9 mouse cellular contexts compared by ENCODE assay signal in the genomic region with DNA sequence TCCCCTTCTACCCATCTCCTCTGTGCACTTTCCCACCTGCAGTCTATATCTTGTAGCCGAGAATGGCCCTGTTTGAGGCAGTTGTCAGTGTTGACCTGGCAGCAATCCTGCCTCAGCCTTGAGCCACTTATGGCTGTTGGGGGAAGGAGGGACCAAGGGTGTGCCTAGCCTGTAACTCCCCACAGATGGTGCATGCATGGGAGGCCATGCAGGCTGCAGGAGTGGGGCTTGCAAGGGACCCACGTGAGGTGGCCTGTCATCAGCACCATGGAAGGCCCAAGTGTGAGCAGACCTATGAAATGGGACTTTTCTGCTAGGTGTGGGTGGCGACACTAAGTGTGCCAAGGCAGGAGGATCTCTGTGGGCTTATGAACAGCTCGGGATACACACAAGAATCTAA. TPM values are rescaled to one million over a fixed set of nuclear protein-coding genes. Genes with fewer than 3 reads are reported as not detected.
DNase-seq lines count a peak whose midpoint lies in the region; ATAC-seq and TF ChIP-seq lines count a peak whose summit lies in the region.
"Had no signal": no experiment of that assay in that cellular context is flagged by ENCODE, and none has a peak within 500 bp of the region (broad histone marks: within the 10 kb centered on the region; RNA-seq: fewer than 3 reads in every experiment).

No protein-coding gene starts in this region.

- no peaks in the 10 kb centered on the region for H3K27me3 ChIP-seq in heart, embryonic 16.5 days (ENCODE audit: control insufficient read depth, insufficient read depth, low read length)
- peaks cover 35% of the 10 kb centered on the region for H3K27me3 ChIP-seq in embryonic facial prominence, embryonic 12.5 days
- peaks cover 26% of the 10 kb centered on the region for H3K27me3 ChIP-seq in limb, embryonic 14.5 days (ENCODE audit: control insufficient read depth, insufficient read depth, low read length)

- DNase-seq in heart, postnatal 25 days (ENCODE audit: low spot score), result no peak
- peak; percentile 21 for DNase-seq in 416B (ENCODE audit: low read depth)
- DNase-seq in limb, embryonic 14.5 days (ENCODE audit: low spot score), result no peak
- no peak for DNase-seq in B cell, adult 2 months
- DNase-seq in thymus, adult 18-20 months, result no peak
- no peak for DNase-seq in gastrocnemius, postnatal 10 days

- peak overlapping the region; percentile 68; the same call in 1 of the 2 replicates for H3K4me2 ChIP-seq in heart, embryonic 16.5 days (ENCODE audit: low read depth, low read length)
- peak overlapping the region; percentile 49; the same call in 1 of the 2 replicates for H3K4me2 ChIP-seq in embryonic facial prominence, embryonic 12.5 days (replicated peaks)
- 0 out of 2 replicates have a peak overlapping the region, but pooled peaks have one; percentile 56 for H3K4me2 ChIP-seq in limb, embryonic 14.5 days (replicated peaks; ENCODE audit: low read depth, low read length, severe bottlenecking)

- H3K4me3 ChIP-seq in heart, embryonic 16.5 days (ENCODE audit: low read length), result no peak overlapping the region
- H3K4me3 ChIP-seq in embryonic facial prominence, embryonic 12.5 days, result peak overlapping the region; percentile 25
- peak overlapping the region; percentile 30 for H3K4me3 ChIP-seq in limb, embryonic 14.5 days (replicated peaks; ENCODE audit: low read length)

- no peaks in the 10 kb centered on the region for H3K9me3 ChIP-seq in heart, embryonic 16.5 days (replicated peaks; ENCODE audit: control insufficient read depth, low read length)
- no peaks in the 10 kb centered on the region for H3K9me3 ChIP-seq in embryonic facial prominence, embryonic 12.5 days
- H3K9me3 ChIP-seq in limb, embryonic 14.5 days (ENCODE audit: control insufficient read depth, low read length), result no peaks in the 10 kb centered on the region
- H3K9me3 ChIP-seq: G1E had no signal

- H3K9ac ChIP-seq in heart, embryonic 16.5 days (ENCODE audit: low read length), result peak overlapping the region; percentile 70; the same call in 1 of the 2 replicates
- H3K9ac ChIP-seq in embryonic facial prominence, embryonic 12.5 days, result no peak overlapping the region
- no peak overlapping the region for H3K9ac ChIP-seq in limb, embryonic 14.5 days (ENCODE audit: low read depth, low read length, severe bottlenecking)

- peaks cover 41% of the 10 kb centered on the region for H3K36me3 ChIP-seq in heart, embryonic 16.5 days (ENCODE audit: control insufficient read depth, insufficient read depth)
- H3K36me3 ChIP-seq in embryonic facial prominence, embryonic 12.5 days, result peaks cover 50% of the 10 kb centered on the region
- peaks cover 51% of the 10 kb centered on the region for H3K36me3 ChIP-seq in limb, embryonic 14.5 days (ENCODE audit: control insufficient read depth, insufficient read depth, low read length)

- intact Hi-C loops in heart, postnatal 25 days (cut with DNase I), result no loop called here

- TF ChIP-seq POLR2A in limb, embryonic 14.5 days (IDR thresholded peaks at IDR 0.05; ENCODE audit: borderline replicate concordance, extremely low read depth, insufficient read depth, insufficient read length), result no peak

- peaks cover 37% of the 10 kb centered on the region for H3K4me1 ChIP-seq in heart, embryonic 16.5 days (ENCODE audit: control insufficient read depth, insufficient read depth, low read length)
- H3K4me1 ChIP-seq in embryonic facial prominence, embryonic 12.5 days, result peaks cover 30% of the 10 kb centered on the region
- peaks cover 14% of the 10 kb centered on the region for H3K4me1 ChIP-seq in limb, embryonic 14.5 days (ENCODE audit: control insufficient read depth, insufficient read depth, low read length)

- ATAC-seq in heart, embryonic 16.5 days (replicated peaks; ENCODE audit: extremely low read depth, insufficient read depth, low FRiP score), result 0 out of 2 replicates have a peak, but pooled peaks have one; percentile 8
- no peak for ATAC-seq in embryonic facial prominence, embryonic 12.5 days (ENCODE audit: insufficient number of reproducible peaks, insufficient read depth, low FRiP score, low TSS enrichment)
- no peak for ATAC-seq in limb, embryonic 14.5 days (ENCODE audit: low FRiP score, low read depth)

- 38% methylated on average over 4 of the region's 4 CpGs for WGBS in heart, embryonic 16.5 days
- WGBS in embryonic facial prominence, embryonic 12.5 days, result 41% methylated on average over 4 of the region's 4 CpGs
- 36% methylated on average over 4 of the region's 4 CpGs for WGBS in limb, embryonic 14.5 days

- no peak overlapping the region for H3K27ac ChIP-seq in heart, embryonic 16.5 days (ENCODE audit: low read length)
- no peak overlapping the region for H3K27ac ChIP-seq in embryonic facial prominence, embryonic 12.5 days
- no peak overlapping the region for H3K27ac ChIP-seq in limb, embryonic 14.5 days (replicated peaks; ENCODE audit: low read depth, low read length)

RNA-seq across cellular contexts. Expression of a gene that starts 0.5 kb away (rescaled TPM):
- 1.8 and 1.9 TPM in 2 replicates for polyA plus RNA-seq in heart, embryonic 16.5 days (2015; fragmentation: Nextera tagmentation; extraction: Ambion mirVana)
- total RNA-seq in heart, postnatal 25 days (2021), result 1 to 10 TPM in 1 of 2 experiments, under 1 TPM in 1; 0.78 to 1.2 TPM
- 0.73 and 0.82 TPM in 2 replicates for polyA plus RNA-seq in embryonic facial prominence, embryonic 12.5 days (2016; fragmentation: Nextera tagmentation; extraction: Ambion mirVana)
- polyA plus RNA-seq in limb, embryonic 14.5 days (2012; rRNA removed), result 0.43 and 0.95 TPM in 2 replicates
- polyA plus RNA-seq in limb, embryonic 14.5 days (2014; fragmentation: Nextera tagmentation; extraction: Ambion mirVana), result 0.37 and 0.41 TPM in 2 replicates
- 1 to 10 TPM in 1 of 2 experiments, under 1 TPM in 1; 0.85 to 1.4 TPM for total RNA-seq in gastrocnemius, postnatal 10 days (2021)

RNA-seq across cellular contexts. Expression of a gene that starts 7.8 kb away (rescaled TPM):
- 16.5 and 17.6 TPM in 2 replicates for polyA plus RNA-seq in heart, embryonic 16.5 days (2015; fragmentation: Nextera tagmentation; extraction: Ambion mirVana)
- 10 to 100 TPM; 12.5 to 13.7 TPM for total RNA-seq in heart, postnatal 25 days (2021)
- 13.9 and 14.5 TPM in 2 replicates for polyA plus RNA-seq in embryonic facial prominence, embryonic 12.5 days (2016; fragmentation: Nextera tagmentation; extraction: Ambion mirVana)
- polyA plus RNA-seq in limb, embryonic 14.5 days (2012; rRNA removed), result 12.0 and 18.5 TPM in 2 replicates
- 6.8 and 8.0 TPM in 2 replicates for polyA plus RNA-seq in limb, embryonic 14.5 days (2014; fragmentation: Nextera tagmentation; extraction: Ambion mirVana)
- 1 to 10 TPM; 4.5 to 7.5 TPM for total RNA-seq in gastrocnemius, postnatal 10 days (2021)

RNA-seq across cellular contexts. Expression of a gene that starts 13.2 kb away (rescaled TPM):
- polyA plus RNA-seq in heart, embryonic 16.5 days (2015; fragmentation: Nextera tagmentation; extraction: Ambion mirVana), result 74.6 and 82.8 TPM in 2 replicates
- total RNA-seq in heart, postnatal 25 days (2021), result 10 to 100 TPM; 27.7 to 32.3 TPM
- polyA plus RNA-seq in embryonic facial prominence, embryonic 12.5 days (2016; fragmentation: Nextera tagmentation; extraction: Ambion mirVana), result 140 and 143 TPM in 2 replicates
- 109 and 142 TPM in 2 replicates for polyA plus RNA-seq in limb, embryonic 14.5 days (2012; rRNA removed)
- polyA plus RNA-seq in limb, embryonic 14.5 days (2014; fragmentation: Nextera tagmentation; extraction: Ambion mirVana), result 92.8 and 95.5 TPM in 2 replicates
- 10 to 100 TPM; 17.6 to 24.1 TPM for total RNA-seq in gastrocnemius, postnatal 10 days (2021)

RNA-seq across cellular contexts. Expression of a gene that starts 14.8 kb away (rescaled TPM):
- 86.5 and 86.8 TPM in 2 replicates for polyA plus RNA-seq in heart, embryonic 16.5 days (2015; fragmentation: Nextera tagmentation; extraction: Ambion mirVana)
- 10 to 100 TPM; 68.7 to 70.2 TPM for total RNA-seq in heart, postnatal 25 days (2021)
- polyA plus RNA-seq in embryonic facial prominence, embryonic 12.5 days (2016; fragmentation: Nextera tagmentation; extraction: Ambion mirVana), result 130 and 132 TPM in 2 replicates
- polyA plus RNA-seq in limb, embryonic 14.5 days (2012; rRNA removed), result 135 and 137 TPM in 2 replicates
- 92.9 and 104 TPM in 2 replicates for polyA plus RNA-seq in limb, embryonic 14.5 days (2014; fragmentation: Nextera tagmentation; extraction: Ambion mirVana)
- total RNA-seq in gastrocnemius, postnatal 10 days (2021), result 10 to 100 TPM; 26.8 to 41.9 TPM

RNA-seq across cellular contexts. Expression of a gene that starts 19.2 kb away (rescaled TPM):
- polyA plus RNA-seq in heart, embryonic 16.5 days (2015; fragmentation: Nextera tagmentation; extraction: Ambion mirVana), result 83.4 and 86.2 TPM in 2 replicates
- 10 to 100 TPM; 52.0 to 56.2 TPM for total RNA-seq in heart, postnatal 25 days (2021)
- 73.6 and 77.0 TPM in 2 replicates for polyA plus RNA-seq in embryonic facial prominence, embryonic 12.5 days (2016; fragmentation: Nextera tagmentation; extraction: Ambion mirVana)
- 54.3 and 66.7 TPM in 2 replicates for polyA plus RNA-seq in limb, embryonic 14.5 days (2012; rRNA removed)
- polyA plus RNA-seq in limb, embryonic 14.5 days (2014; fragmentation: Nextera tagmentation; extraction: Ambion mirVana), result 60.0 and 63.7 TPM in 2 replicates
- 10 to 100 TPM; 40.3 to 46.7 TPM for total RNA-seq in gastrocnemius, postnatal 10 days (2021)
